Mouse (Mus musculus) embryo, embryonic 10.5 days (tissue): ENCODE data around the gene Znrd1.

ENCODE experiments used
- DNase-seq: peaks from one replicate; pipeline ENCODE4 v3.0.0-alpha.2; 2015; ENCODE audit warnings: low spot score

Gene Znrd1

GRCm38 (mm10) chr17:36927496-36928120, 30.8 kb downstream of the Znrd1 start:
- DNase-seq = peak; percentile 10

GRCm38 (mm10) chr17:36923491-36923890, 34.9 kb downstream of the Znrd1 start:
- no peak for DNase-seq

GRCm38 (mm10) chr17:36922715-36923114, 35.6 kb downstream of the Znrd1 start:
- no peak for DNase-seq

GRCm38 (mm10) chr17:36920239-36920638, 38.1 kb downstream of the Znrd1 start:
- no peak for DNase-seq

GRCm38 (mm10) chr17:36915076-36915475, 43.3 kb downstream of the Znrd1 start:
- peak; percentile 77 for DNase-seq

- DNase-seq = peak; percentile 85
Measured at GRCm38 (mm10) chr17:36914108-36914507, 44.3 kb downstream of the Znrd1 start.

- DNase-seq = no peak
Measured at GRCm38 (mm10) chr17:36912031-36912430, 46.3 kb downstream of the Znrd1 start.

- no peak for DNase-seq
Measured at GRCm38 (mm10) chr17:36909802-36910201, 48.6 kb downstream of the Znrd1 start.

- DNase-seq = peak; percentile 8
Measured at GRCm38 (mm10) chr17:36908235-36908634, 50.1 kb downstream of the Znrd1 start.
